Comparison of ENCODE assay signal across 8 mouse cellular contexts in genomic region chr6:124828101-124828592, GRCm38 (mm10). TPM values are rescaled to one million over a fixed set of nuclear protein-coding genes. Genes with fewer than 3 reads are reported as not detected.
DNase-seq lines count a peak whose midpoint lies in the region; ATAC-seq and TF ChIP-seq lines count a peak whose summit lies in the region.

No protein-coding gene starts in this region.

- peak overlapping the region; percentile 73 for H3K9ac ChIP-seq in intestine, embryonic 16.5 days (ENCODE audit: low read depth, low read length)
- H3K9ac ChIP-seq in liver, postnatal 0 days (replicated peaks) = peak overlapping the region; percentile 66

- TF ChIP-seq POLR2A in lung, adult 2 months (IDR thresholded peaks at IDR 0.05; ENCODE audit: borderline replicate concordance, extremely low read depth, low read depth, low read length) = no peak
- TF ChIP-seq POLR2A in embryonic fibroblast, embryonic 13.5 days (IDR thresholded peaks at IDR 0.05; ENCODE audit: low read depth, low read length) = peak; percentile 86
- TF ChIP-seq POLR2A in olfactory bulb, adult 2 months (IDR thresholded peaks at IDR 0.05; ENCODE audit: insufficient read depth, low read depth, low read length) = no peak

- H3K4me1 ChIP-seq in lung, adult 2 months (ENCODE audit: control insufficient read depth, insufficient read depth, low read length) = peaks cover 3% of the 10 kb centered on the region
- no peaks in the 10 kb centered on the region for H3K4me1 ChIP-seq in embryonic fibroblast, embryonic 13.5 days (ENCODE audit: control insufficient read depth, insufficient read depth, low read length)
- peaks cover 10% of the 10 kb centered on the region for H3K4me1 ChIP-seq in intestine, embryonic 16.5 days (ENCODE audit: control insufficient read depth, insufficient read depth, low read length)
- peaks cover 12% of the 10 kb centered on the region for H3K4me1 ChIP-seq in liver, postnatal 0 days (ENCODE audit: insufficient read depth)
- peaks cover 11% of the 10 kb centered on the region for H3K4me1 ChIP-seq in olfactory bulb, adult 2 months (ENCODE audit: control insufficient read depth, insufficient read depth, low read length)

- H3K4me3 ChIP-seq in lung, adult 2 months (replicated peaks; ENCODE audit: extremely low read depth, low read depth, low read length) = peak overlapping the region; percentile 61
- H3K4me3 ChIP-seq in embryonic fibroblast, embryonic 13.5 days (ENCODE audit: insufficient read depth, low read length) = peak overlapping the region; percentile 70
- peak overlapping the region; percentile 76 for H3K4me3 ChIP-seq in intestine, embryonic 16.5 days (ENCODE audit: low read length)
- peak overlapping the region; percentile 94 for H3K4me3 ChIP-seq in liver, postnatal 0 days (ENCODE audit: low read depth, low read length)
- peak overlapping the region; percentile 42 for H3K4me3 ChIP-seq in olfactory bulb, adult 2 months (ENCODE audit: insufficient read depth, low read depth, low read length)

- no peak for TF ChIP-seq CTCF in lung, adult 2 months (IDR thresholded peaks at IDR 0.05; ENCODE audit: insufficient read depth, low read length)
- no peak for TF ChIP-seq CTCF in embryonic fibroblast, embryonic 13.5 days (IDR thresholded peaks at IDR 0.05; ENCODE audit: borderline replicate concordance, insufficient read depth, low read length)
- TF ChIP-seq CTCF in liver, postnatal 0 days (IDR thresholded peaks at IDR 0.05; ENCODE audit: low read depth) = no peak
- TF ChIP-seq CTCF in olfactory bulb, adult 2 months (IDR thresholded peaks at IDR 0.05; ENCODE audit: insufficient read depth, low read depth, low read length) = no peak

- no peak for TF ChIP-seq EP300 in liver, postnatal 0 days (IDR thresholded peaks at IDR 0.05; ENCODE audit: low read depth)

- peak overlapping the region; percentile 55 for H3K27ac ChIP-seq in embryonic fibroblast, embryonic 13.5 days (ENCODE audit: insufficient read depth, low read length)
- H3K27ac ChIP-seq in intestine, embryonic 16.5 days (ENCODE audit: low read length) = peak overlapping the region; percentile 20; the same call in 1 of the 2 replicates
- H3K27ac ChIP-seq in liver, postnatal 0 days (ENCODE audit: low read depth) = peak overlapping the region; percentile 55
- H3K27ac ChIP-seq in olfactory bulb, adult 2 months (ENCODE audit: insufficient read depth, low read depth, low read length) = 0 out of 2 replicates have a peak overlapping the region, but pooled peaks have one; percentile 14

- ATAC-seq in intestine, embryonic 16.5 days = no peak
- no peak for ATAC-seq in liver, postnatal 0 days

- H3K27me3 ChIP-seq in intestine, embryonic 16.5 days (replicated peaks; ENCODE audit: control insufficient read depth, insufficient read depth, low read length) = no peaks in the 10 kb centered on the region
- H3K27me3 ChIP-seq in liver, postnatal 0 days (ENCODE audit: insufficient read depth, low read length) = no peaks in the 10 kb centered on the region

- H3K36me3 ChIP-seq in intestine, embryonic 16.5 days (ENCODE audit: control insufficient read depth, insufficient read depth, low read length) = peaks cover 23% of the 10 kb centered on the region
- peaks cover 40% of the 10 kb centered on the region for H3K36me3 ChIP-seq in liver, postnatal 0 days (replicated peaks; ENCODE audit: insufficient read depth, low read length)

- peak; percentile 26 for DNase-seq in lung, adult 2 months
- no peak for DNase-seq in lung, postnatal 25 days (ENCODE audit: low spot score)
- DNase-seq in adrenal gland, postnatal 14 days = peak; percentile 77
- DNase-seq in liver, postnatal 0 days = peak; percentile 54
- DNase-seq in layer of hippocampus, adult 18-20 months (ENCODE audit: low spot score in 2 of 2) = no peak

- 18% methylated on average over 10 of the region's 10 CpGs for WGBS in lung, adult 2 months
- WGBS in intestine, embryonic 16.5 days = 23% methylated on average over 10 of the region's 10 CpGs
- WGBS in liver, postnatal 0 days (ENCODE audit: insufficient replicate concordance) = 21% methylated on average over 10 of the region's 10 CpGs
- 13% methylated on average over 10 of the region's 10 CpGs for WGBS in olfactory bulb, adult 2 months

- no peaks in the 10 kb centered on the region for H3K9me3 ChIP-seq in intestine, embryonic 16.5 days (ENCODE audit: control insufficient read depth, low read length)
- no peaks in the 10 kb centered on the region for H3K9me3 ChIP-seq in liver, postnatal 0 days (ENCODE audit: low read length)

- H3K4me2 ChIP-seq in intestine, embryonic 16.5 days (ENCODE audit: low read depth, low read length) = peak overlapping the region; percentile 85
- H3K4me2 ChIP-seq in liver, postnatal 0 days (ENCODE audit: low read depth, low read length) = peak overlapping the region; percentile 89

RNA-seq across cellular contexts. Expression of gene Usp5, which starts 1.1 kb away (rescaled TPM):
- polyA plus RNA-seq in lung, adult 2 months (2012; rRNA removed) = 58.1 and 73.2 TPM in 2 replicates
- total RNA-seq in adrenal gland, postnatal 14 days (2021) = 83.2 and 103 TPM in 2 replicates
- 87.6 and 105 TPM in 2 replicates for polyA plus RNA-seq in embryonic fibroblast, embryonic 13.5 days (2011; ENCODE audit: insufficient read length, low read depth, missing spikeins)
- polyA plus RNA-seq in intestine, embryonic 16.5 days (2015; fragmentation: Nextera tagmentation; extraction: Ambion mirVana) = 106 and 117 TPM in 2 replicates
- polyA plus RNA-seq in liver, postnatal 0 days (2015; fragmentation: Nextera tagmentation; extraction: Ambion mirVana) = 32.2 and 36.6 TPM in 2 replicates
- polyA plus RNA-seq in olfactory bulb, adult 2 months (2012; ENCODE audit: insufficient read depth, insufficient read length, low replicate concordance, missing spikeins) = 225 TPM in 1 of 2 replicates, not detected in the other
- 100 to 1,000 TPM; 182 to 185 TPM for total RNA-seq in layer of hippocampus, adult 18-20 months (2021)

RNA-seq across cellular contexts. Expression of gene Cdca3, which starts 1.2 kb away (rescaled TPM):
- 3.5 and 6.7 TPM in 2 replicates for polyA plus RNA-seq in lung, adult 2 months (2012; rRNA removed)
- 22.2 and 26.1 TPM in 2 replicates for total RNA-seq in adrenal gland, postnatal 14 days (2021)
- 42.0 and 61.1 TPM in 2 replicates for polyA plus RNA-seq in embryonic fibroblast, embryonic 13.5 days (2011; ENCODE audit: insufficient read length, low read depth, missing spikeins)
- 153 and 183 TPM in 2 replicates for polyA plus RNA-seq in intestine, embryonic 16.5 days (2015; fragmentation: Nextera tagmentation; extraction: Ambion mirVana)
- 96.4 and 98.3 TPM in 2 replicates for polyA plus RNA-seq in liver, postnatal 0 days (2015; fragmentation: Nextera tagmentation; extraction: Ambion mirVana)
- not detected in 2 replicates for polyA plus RNA-seq in olfactory bulb, adult 2 months (2012; ENCODE audit: insufficient read depth, insufficient read length, low replicate concordance, missing spikeins)
- total RNA-seq in layer of hippocampus, adult 18-20 months (2021) = under 1 TPM; 0.52 to 0.53 TPM

RNA-seq across cellular contexts. Expression of gene Gnb3, which starts 11.9 kb away (rescaled TPM):
- polyA plus RNA-seq in lung, adult 2 months (2012; rRNA removed) = 0.31 and 0.36 TPM in 2 replicates
- total RNA-seq in adrenal gland, postnatal 14 days (2021) = 9.4 and 9.5 TPM in 2 replicates
- polyA plus RNA-seq in embryonic fibroblast, embryonic 13.5 days (2011; ENCODE audit: insufficient read length, low read depth, missing spikeins) = 0.45 and 0.72 TPM in 2 replicates
- polyA plus RNA-seq in intestine, embryonic 16.5 days (2015; fragmentation: Nextera tagmentation; extraction: Ambion mirVana) = 0.70 and 1.7 TPM in 2 replicates
- 0.19 TPM in 1 of 2 replicates, not detected in the other for polyA plus RNA-seq in liver, postnatal 0 days (2015; fragmentation: Nextera tagmentation; extraction: Ambion mirVana)
- polyA plus RNA-seq in olfactory bulb, adult 2 months (2012; ENCODE audit: insufficient read depth, insufficient read length, low replicate concordance, missing spikeins) = not detected in 2 replicates
- not detected for total RNA-seq in layer of hippocampus, adult 18-20 months (2021)

RNA-seq across cellular contexts. Expression of gene Tpi1, which starts 14.1 kb away (rescaled TPM):
- polyA plus RNA-seq in lung, adult 2 months (2012; rRNA removed) = 117 and 218 TPM in 2 replicates
- 425 and 436 TPM in 2 replicates for total RNA-seq in adrenal gland, postnatal 14 days (2021)
- polyA plus RNA-seq in embryonic fibroblast, embryonic 13.5 days (2011; ENCODE audit: insufficient read length, low read depth, missing spikeins) = 372 and 458 TPM in 2 replicates
- 1,250 and 1,271 TPM in 2 replicates for polyA plus RNA-seq in intestine, embryonic 16.5 days (2015; fragmentation: Nextera tagmentation; extraction: Ambion mirVana)
- 332 and 346 TPM in 2 replicates for polyA plus RNA-seq in liver, postnatal 0 days (2015; fragmentation: Nextera tagmentation; extraction: Ambion mirVana)
- 644 TPM in 1 of 2 replicates, not detected in the other for polyA plus RNA-seq in olfactory bulb, adult 2 months (2012; ENCODE audit: insufficient read depth, insufficient read length, low replicate concordance, missing spikeins)
- 100 to 1,000 TPM; 796 to 825 TPM for total RNA-seq in layer of hippocampus, adult 18-20 months (2021)

RNA-seq across cellular contexts. Expression of gene Spsb2, which starts 19.7 kb away (rescaled TPM):
- polyA plus RNA-seq in lung, adult 2 months (2012; rRNA removed) = 20.2 and 22.4 TPM in 2 replicates
- 13.0 and 14.6 TPM in 2 replicates for total RNA-seq in adrenal gland, postnatal 14 days (2021)
- 9.1 and 11.7 TPM in 2 replicates for polyA plus RNA-seq in embryonic fibroblast, embryonic 13.5 days (2011; ENCODE audit: insufficient read length, low read depth, missing spikeins)
- polyA plus RNA-seq in intestine, embryonic 16.5 days (2015; fragmentation: Nextera tagmentation; extraction: Ambion mirVana) = 25.7 and 31.7 TPM in 2 replicates
- 11.4 and 14.3 TPM in 2 replicates for polyA plus RNA-seq in liver, postnatal 0 days (2015; fragmentation: Nextera tagmentation; extraction: Ambion mirVana)
- not detected in 2 replicates for polyA plus RNA-seq in olfactory bulb, adult 2 months (2012; ENCODE audit: insufficient read depth, insufficient read length, low replicate concordance, missing spikeins)
- 1 to 10 TPM; 4.5 to 5.1 TPM for total RNA-seq in layer of hippocampus, adult 18-20 months (2021)

Comparison
In these comparisons a context has a peak if more than half of its experiments do, and no peak if none do; other contexts are left out.
1. DNase-seq: peak in lung, adult 2 months (single experiment), adrenal gland, postnatal 14 days (single experiment) and liver, postnatal 0 days (single experiment); none in lung, postnatal 25 days (single experiment) and layer of hippocampus, adult 18-20 months (0 of 2).
2. H3K4me3 ChIP-seq: peak in every context shown above with its lines; median percentile 94 in liver, postnatal 0 days; 76 in intestine, embryonic 16.5 days; 70 in embryonic fibroblast, embryonic 13.5 days; 61 in lung, adult 2 months; 42 in olfactory bulb, adult 2 months.
3. Peak in every context shown above with its lines, with median percentiles within 50 percentile points of each other: H3K27ac ChIP-seq.